Mouse (Mus musculus) left cerebral cortex, adult 6 months (tissue): Measurements from ENCODE around the gene Mrpl46. TPM values are rescaled to one million over a fixed set of nuclear protein-coding genes. Genes with fewer than 3 reads are reported as not detected.

ENCODE experiments used
- long read RNA-seq, 2 experiments: library from polyadenylated mRNA; unstranded; transcript quantifications; one replicate each; pipeline ENCODE4 v2.0.0; 2019 to 2020
- polyA plus RNA-seq: library from polyadenylated mRNA; unstranded; fragments of <200 nt; fragmentation: Nextera tagmentation; gene quantifications from 2 replicates; pipeline ENCODE4 v1.2.3, GENCODE M21; 2021

Mrpl46 gene
- 67.5 and 76.7 TPM in 2 replicates for polyA plus RNA-seq
- long read RNA-seq, experiment 1, transcript Mrpl46-201 (4 exons, 1,134 nt), result major isoform, 87 of 97 reads
- long read RNA-seq, experiment 1, partial matches to known transcripts, result 4 of 97 reads
- long read RNA-seq, experiment 1, other reads (novel, unspliced or antisense), result 5 of 97 reads
- long read RNA-seq, experiment 2, transcript Mrpl46-201 (4 exons, 1,134 nt), result major isoform, 100 of 106 reads
- long read RNA-seq, experiment 2, partial matches to known transcripts, result 6 of 106 reads
- long read RNA-seq, experiment 2, other reads (novel, unspliced or antisense), result 0 of 106 reads

GRCm38 (mm10) chr7:78782639-78783581, at the start of gene Mrpl46, which contains the start of gene Mrps11:
Mrpl46 (minus strand) TSS chr7:78783531.
Mrps11 (plus strand) TSS chr7:78783119.

GRCm38 (mm10) chr7:78737614-78738210, 45.6 kb downstream of the Mrpl46 start, which contains the start of gene Ntrk3:
Ntrk3 (minus strand) TSS chr7:78738012.

Other genes starting within 250 kb of the Mrpl46 start
- 19.3 and 20.3 TPM in 2 replicates for gene Ntrk3, start 45.5 kb downstream of the Mrpl46 start, polyA plus RNA-seq
- gene Mrps11, start 412 bp downstream of the Mrpl46 start, polyA plus RNA-seq, result 72.4 and 86.8 TPM in 2 replicates
- 1.4 and 2.4 TPM in 2 replicates for gene Det1, start 63.7 kb upstream of the Mrpl46 start, polyA plus RNA-seq
- gene Aen, start 112.3 kb upstream of the Mrpl46 start, polyA plus RNA-seq, result 22.5 and 22.8 TPM in 2 replicates
- gene Isg20, start 129.9 kb upstream of the Mrpl46 start, polyA plus RNA-seq, result 0.83 and 1.3 TPM in 2 replicates